Mouse (Mus musculus) limb, embryonic 10.5 days (tissue): ENCODE results near the gene Rpp14. TPM values are rescaled to one million over a fixed set of nuclear protein-coding genes. Genes with fewer than 3 reads are reported as not detected.
A peak's percentile ranks its signal among the peaks of the same experiment; 100 is the strongest.

Source experiments
- DNase-seq: peaks from one replicate; pipeline ENCODE4 v3.0.0-alpha.2; 2017; ENCODE audit warnings: low spot score
- H3K27ac ChIP-seq: fragments of 300-500 bp; sonication (generic); 2 replicates; pipeline ENCODE4 v1.5.1; 2016; ENCODE audit warnings: mild to moderate bottlenecking
- H3K27me3 ChIP-seq: fragments of 300-500 bp; sonication (generic); 2 replicates; pipeline ENCODE4 v1.6.1; 2016; ENCODE audit warnings: low read depth, mild to moderate bottlenecking; ENCODE audit not compliant: poor library complexity, severe bottlenecking
- H3K36me3 ChIP-seq: fragments of 300-500 bp; sonication (generic); 2 replicates; pipeline ENCODE4 v1.6.1; 2016; ENCODE audit warnings: mild to moderate bottlenecking, moderate library complexity
- H3K4me1 ChIP-seq: fragments of 300-500 bp; sonication (generic); 2 replicates; pipeline ENCODE4 v1.6.1; 2016
- H3K4me3 ChIP-seq: fragments of 300-500 bp; sonication (generic); 2 replicates; pipeline ENCODE4 v1.5.1; 2016; ENCODE audit warnings: mild to moderate bottlenecking, moderate library complexity
- H3K9me3 ChIP-seq: fragments of 300-500 bp; sonication (generic); replicated peaks from 2 replicates; pipeline ENCODE4 v1.6.1; 2016; ENCODE audit warnings: mild to moderate bottlenecking
- WGBS: fragments of 180-500 bp; shearing (Covaris S2); methylation state at CpG from one replicate; pipeline ENCODE4 v1.1.7; 2016; 5-methylcytosine and 5-hydroxymethylcytosine counted together
- polyA plus RNA-seq: library from polyadenylated mRNA; unstranded; fragments of >200 nt; fragmentation: Nextera tagmentation; extraction: Ambion mirVana; gene quantifications from 2 replicates; pipeline ENCODE4 v1.2.1, GENCODE M21; 2016

The Rpp14 gene
- polyA plus RNA-seq: 51.3 and 53.6 TPM in 2 replicates

DNA sequence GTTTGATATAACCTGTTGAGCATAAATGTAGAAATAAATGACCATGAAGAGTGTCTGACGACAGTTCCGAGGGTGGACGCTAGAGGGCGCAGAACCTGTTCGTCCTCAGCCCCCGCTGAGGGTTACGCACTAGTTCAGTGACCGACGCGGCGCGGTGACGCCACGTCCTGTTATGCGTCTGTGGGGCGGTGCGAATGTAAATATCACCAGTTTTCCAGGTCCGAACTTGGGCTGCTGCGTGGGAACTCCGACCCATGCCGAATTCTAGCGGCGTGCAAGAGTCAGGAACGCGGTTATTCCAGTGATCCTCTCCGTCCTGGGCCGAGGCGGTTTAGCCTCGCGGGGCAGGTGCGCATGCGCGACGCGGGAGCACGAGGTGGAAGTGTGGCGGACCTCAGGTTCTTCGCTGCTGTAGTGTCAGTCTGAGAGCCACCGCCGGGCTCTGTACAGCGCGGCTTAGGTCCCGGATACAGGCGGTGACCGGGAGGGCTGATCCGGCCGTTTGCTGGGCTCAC, at the start of gene Rpp14:
TSS of gene Rpp14 (plus strand) at position 203 of the 515 bp plus-strand sequence.
- Histone ChIP-seq H3K36me3 (peaks cover 23% of the 10 kb centered on the region), H3K4me3 (peak within 1 kb of the TSS; percentile 82), H3K4me1 (peaks cover 14% of the 10 kb centered on the region), H3K27me3 (no peaks in the 10 kb centered on the region), H3K27ac (peak within 1 kb of the TSS; percentile 94), H3K9me3 (no peaks in the 10 kb centered on the region)
- under 1% methylated on average over 47 of the region's 47 CpGs for WGBS
- peak; percentile 97 for DNase-seq

DNA sequence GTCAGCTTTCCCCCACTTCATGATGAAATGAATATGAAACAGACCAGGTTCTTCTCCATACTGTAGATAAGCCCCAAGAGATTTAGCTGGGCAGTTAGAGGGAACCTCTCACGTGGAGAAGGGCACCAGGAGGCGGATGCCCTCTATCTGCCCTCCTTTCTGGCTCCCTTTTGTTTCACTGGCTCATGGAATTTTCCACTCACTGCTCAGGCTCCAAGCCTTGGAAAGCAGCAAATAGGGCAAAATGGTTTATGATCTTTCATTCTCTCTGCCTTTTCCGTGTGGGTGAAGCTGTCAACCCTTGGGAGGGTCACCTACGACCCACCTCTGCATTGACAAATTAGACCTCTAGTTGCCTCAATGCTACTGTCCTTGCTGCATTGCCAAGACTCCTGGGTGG, 49.6 kb upstream of the Rpp14 start:
- no peaks in the 10 kb centered on the region for H3K27me3 ChIP-seq
- H3K4me1 ChIP-seq: no peaks in the 10 kb centered on the region
- H3K27ac ChIP-seq: no peak overlapping the region
- no peaks in the 10 kb centered on the region for H3K9me3 ChIP-seq
- 77% methylated on average over 4 of the region's 4 CpGs for WGBS
- H3K36me3 ChIP-seq: no peaks in the 10 kb centered on the region
- no peak overlapping the region for H3K4me3 ChIP-seq
- DNase-seq: no peak

DNA sequence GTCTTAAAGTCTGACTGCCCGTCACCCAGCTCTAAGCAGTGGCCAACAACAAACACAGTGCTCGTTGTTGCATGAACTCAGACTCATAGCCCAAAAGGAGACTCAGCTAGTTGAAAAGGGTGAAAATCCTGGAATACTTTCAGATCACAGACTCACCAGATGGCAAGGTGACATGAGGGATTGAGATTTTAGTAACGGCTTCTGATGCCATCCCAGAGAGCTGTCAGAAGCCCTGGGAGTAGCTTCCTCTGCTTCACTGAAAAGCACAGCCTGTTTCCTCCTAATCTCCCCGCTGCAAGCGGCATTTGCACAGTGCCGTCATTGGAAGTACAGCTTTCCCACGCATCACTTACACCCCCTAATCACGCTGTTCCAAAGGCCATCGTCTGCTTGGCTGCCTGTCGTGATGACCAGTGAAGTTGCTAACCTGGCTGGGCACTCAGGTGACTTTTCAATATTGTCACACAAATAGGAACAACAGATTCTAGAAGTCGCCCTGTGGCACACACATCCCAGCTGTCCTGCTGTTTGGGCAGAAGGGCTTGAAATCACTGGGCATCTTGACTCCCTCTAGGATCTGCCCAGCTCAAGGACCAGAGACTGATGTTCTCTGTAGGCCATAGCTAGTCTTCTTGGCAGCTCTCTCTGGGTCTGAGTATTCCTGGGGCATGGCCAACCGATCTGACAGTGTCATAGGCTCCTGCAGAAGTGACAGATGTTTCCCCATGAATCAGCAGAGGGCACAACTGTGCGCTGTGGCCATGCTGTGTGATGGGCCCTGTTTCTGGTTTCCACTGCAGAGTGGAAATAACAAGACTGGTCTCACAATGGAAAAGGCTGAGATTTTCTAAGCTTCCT, 47.9 kb upstream of the Rpp14 start:
- H3K27ac ChIP-seq: no peak overlapping the region
- H3K4me3 ChIP-seq: no peak overlapping the region
- H3K36me3 ChIP-seq: no peaks in the 10 kb centered on the region
- no peaks in the 10 kb centered on the region for H3K27me3 ChIP-seq
- 81% methylated on average over 13 of the region's 13 CpGs for WGBS
- no peaks in the 10 kb centered on the region for H3K4me1 ChIP-seq
- H3K9me3 ChIP-seq: no peaks in the 10 kb centered on the region
- no peak for DNase-seq

DNA sequence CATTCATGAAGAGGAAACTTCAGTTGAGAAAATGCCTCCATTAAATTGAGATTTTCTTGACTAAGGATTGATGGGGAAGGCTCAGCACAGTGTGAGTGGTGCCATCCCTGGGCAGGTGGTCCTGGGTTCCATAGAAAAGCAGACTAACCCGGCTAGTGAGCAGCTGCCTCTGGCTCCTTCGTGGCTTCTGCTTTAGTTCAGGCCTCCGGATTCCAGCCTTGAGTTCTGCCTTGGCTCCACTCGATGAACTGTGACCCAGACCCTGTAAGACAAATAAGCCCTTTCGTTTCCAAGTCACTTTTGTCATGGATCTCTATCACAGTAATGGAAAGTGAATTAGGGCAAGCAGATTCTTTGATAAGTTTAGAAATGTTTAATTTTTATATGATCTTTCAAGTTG, 45.6 kb upstream of the Rpp14 start:
- no peak overlapping the region for H3K27ac ChIP-seq
- no peaks in the 10 kb centered on the region for H3K9me3 ChIP-seq
- no peak for DNase-seq
- no peaks in the 10 kb centered on the region for H3K36me3 ChIP-seq
- H3K27me3 ChIP-seq: no peaks in the 10 kb centered on the region
- H3K4me1 ChIP-seq: no peaks in the 10 kb centered on the region
- 86% methylated on average over 5 of the region's 5 CpGs for WGBS
- no peak overlapping the region for H3K4me3 ChIP-seq

DNA sequence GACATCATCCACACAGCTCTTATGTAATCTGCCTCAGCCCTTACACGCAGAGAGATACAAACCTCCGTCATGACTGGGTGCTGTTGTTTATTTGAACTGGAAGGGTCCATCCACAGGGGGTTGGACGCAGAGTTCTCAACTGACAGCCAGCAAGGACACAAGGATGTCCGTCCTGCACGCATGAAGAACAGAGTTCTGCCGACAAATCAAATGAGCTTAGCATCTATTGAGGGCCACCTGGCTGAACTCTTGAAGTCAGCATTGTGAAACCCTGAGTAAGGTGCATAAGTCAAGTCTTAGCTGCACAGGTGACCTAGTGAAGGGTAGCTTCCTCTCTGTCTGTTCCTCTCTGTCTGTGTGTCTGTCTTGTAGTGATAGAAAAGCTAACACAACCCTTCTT, 44.2 kb upstream of the Rpp14 start:
- DNase-seq: no peak
- Histone ChIP-seq H3K4me3 (no peak overlapping the region), H3K27ac (no peak overlapping the region), H3K36me3 (no peaks in the 10 kb centered on the region; the same call in 1 of the 2 replicates), H3K4me1 (no peaks in the 10 kb centered on the region), H3K9me3 (no peaks in the 10 kb centered on the region), H3K27me3 (no peaks in the 10 kb centered on the region)
- WGBS: 89% methylated on average over 6 of the region's 6 CpGs

DNA sequence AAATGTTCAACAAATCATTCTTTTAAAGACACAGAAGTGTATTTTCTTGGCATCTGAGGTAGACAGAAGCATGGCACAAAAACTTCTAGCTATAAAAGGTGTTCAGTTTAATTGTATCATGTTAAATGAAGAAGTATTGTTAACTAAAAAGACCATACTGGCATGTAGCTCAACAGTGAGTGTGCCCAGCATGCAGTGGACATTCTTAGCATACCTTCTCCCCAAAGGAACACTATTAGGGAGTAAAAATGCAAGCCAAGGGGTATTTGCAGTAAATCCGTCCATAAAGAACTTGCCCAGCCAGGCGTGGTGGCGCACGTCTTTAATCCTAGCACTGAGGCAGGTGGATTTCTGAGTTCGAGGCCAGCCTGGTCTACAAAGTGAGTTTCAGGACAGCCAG, 43.8 kb upstream of the Rpp14 start:
- Histone ChIP-seq H3K4me1 (no peaks in the 10 kb centered on the region), H3K4me3 (no peak overlapping the region), H3K36me3 (no peaks in the 10 kb centered on the region; the same call in 1 of the 2 replicates), H3K27me3 (no peaks in the 10 kb centered on the region), H3K9me3 (no peaks in the 10 kb centered on the region), H3K27ac (no peak overlapping the region)
- 86% methylated on average over 5 of the region's 5 CpGs for WGBS
- no peak for DNase-seq

DNA sequence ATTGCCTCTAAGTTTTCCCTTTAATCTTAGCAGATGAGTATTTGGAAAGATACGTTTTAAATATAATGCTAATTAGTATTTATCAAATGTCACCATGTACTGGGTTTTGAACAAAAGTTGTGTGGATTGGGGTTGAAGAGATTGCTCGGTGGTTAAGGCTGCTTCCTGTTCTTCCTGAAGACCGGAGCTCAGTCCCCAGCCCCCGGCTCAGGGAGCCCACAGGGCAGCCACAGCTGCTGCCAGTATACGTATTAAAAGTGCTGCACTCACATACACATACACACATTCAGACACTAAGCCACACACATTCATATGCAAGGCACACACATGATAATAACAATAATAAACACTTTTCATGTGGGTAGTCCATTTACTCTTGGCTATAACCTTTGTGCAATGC, 42.0 kb upstream of the Rpp14 start:
- no peak overlapping the region for H3K27ac ChIP-seq
- WGBS: 85% methylated on average over 5 of the region's 5 CpGs
- H3K9me3 ChIP-seq: no peaks in the 10 kb centered on the region
- H3K36me3 ChIP-seq: no peaks in the 10 kb centered on the region; the same call in 1 of the 2 replicates
- no peak for DNase-seq
- H3K27me3 ChIP-seq: no peaks in the 10 kb centered on the region
- H3K4me3 ChIP-seq: no peak overlapping the region
- H3K4me1 ChIP-seq: no peaks in the 10 kb centered on the region

DNA sequence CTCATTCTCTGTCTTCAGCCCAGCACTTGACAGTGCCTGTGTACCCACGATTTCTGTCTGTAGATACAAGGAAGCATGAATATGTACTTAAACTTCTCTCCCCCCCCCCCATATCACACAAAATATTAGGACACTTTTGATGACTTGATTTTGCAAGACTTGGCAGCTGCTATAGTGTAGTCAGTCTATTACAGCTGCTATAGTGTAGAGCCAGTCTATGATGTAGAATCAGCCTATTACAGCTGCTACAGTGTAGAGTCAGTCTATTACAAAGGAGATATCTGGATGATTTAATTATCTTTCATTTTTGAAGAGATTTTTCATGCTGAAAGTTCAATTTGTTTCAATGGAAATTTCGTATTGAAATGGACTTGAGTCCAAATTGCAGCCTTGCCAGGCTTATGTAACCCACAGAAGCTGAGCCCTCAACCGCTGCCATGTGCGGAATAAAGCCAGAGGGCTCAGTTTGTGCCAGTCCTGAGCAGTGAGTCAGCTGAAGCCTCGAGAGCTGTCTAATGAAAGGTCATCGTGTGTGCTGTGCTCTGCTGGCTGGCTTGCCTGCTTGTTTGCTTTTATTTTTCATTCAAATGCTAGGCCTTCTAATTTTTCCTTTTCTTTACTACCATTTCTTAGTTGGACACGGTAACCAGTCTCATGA, 41.2 kb upstream of the Rpp14 start:
- Histone ChIP-seq H3K4me1 (no peaks in the 10 kb centered on the region), H3K36me3 (no peaks in the 10 kb centered on the region; the same call in 1 of the 2 replicates), H3K27me3 (no peaks in the 10 kb centered on the region), H3K9me3 (no peaks in the 10 kb centered on the region), H3K4me3 (no peak overlapping the region), H3K27ac (no peak overlapping the region)
- no peak for DNase-seq
- 86% methylated on average over 7 of the region's 7 CpGs for WGBS

DNA sequence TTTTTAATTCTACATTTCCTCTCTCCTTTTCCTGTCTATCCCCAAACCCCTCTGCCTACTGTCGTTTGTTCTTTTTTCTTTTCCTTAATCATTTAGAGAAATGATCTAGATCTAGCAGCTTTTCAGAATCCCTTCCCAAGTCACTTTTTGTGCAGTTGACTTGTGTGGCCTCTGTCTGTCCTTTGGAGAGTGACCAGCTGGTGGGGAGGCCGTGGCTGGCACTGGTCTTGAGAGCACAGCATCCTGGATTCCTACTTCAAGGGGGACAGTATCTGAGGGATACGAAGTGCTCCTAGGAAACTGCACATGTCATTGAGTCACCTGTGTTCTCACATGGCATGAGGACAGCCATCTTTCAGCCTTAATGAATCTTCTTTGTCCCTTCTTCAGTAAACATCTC, 40.0 kb upstream of the Rpp14 start:
- Histone ChIP-seq H3K27ac (no peak overlapping the region), H3K9me3 (no peaks in the 10 kb centered on the region), H3K27me3 (no peaks in the 10 kb centered on the region), H3K4me1 (no peaks in the 10 kb centered on the region), H3K36me3 (no peaks in the 10 kb centered on the region; the same call in 1 of the 2 replicates), H3K4me3 (no peak overlapping the region)
- 84% methylated on average over 3 of the region's 3 CpGs for WGBS
- no peak for DNase-seq

DNA sequence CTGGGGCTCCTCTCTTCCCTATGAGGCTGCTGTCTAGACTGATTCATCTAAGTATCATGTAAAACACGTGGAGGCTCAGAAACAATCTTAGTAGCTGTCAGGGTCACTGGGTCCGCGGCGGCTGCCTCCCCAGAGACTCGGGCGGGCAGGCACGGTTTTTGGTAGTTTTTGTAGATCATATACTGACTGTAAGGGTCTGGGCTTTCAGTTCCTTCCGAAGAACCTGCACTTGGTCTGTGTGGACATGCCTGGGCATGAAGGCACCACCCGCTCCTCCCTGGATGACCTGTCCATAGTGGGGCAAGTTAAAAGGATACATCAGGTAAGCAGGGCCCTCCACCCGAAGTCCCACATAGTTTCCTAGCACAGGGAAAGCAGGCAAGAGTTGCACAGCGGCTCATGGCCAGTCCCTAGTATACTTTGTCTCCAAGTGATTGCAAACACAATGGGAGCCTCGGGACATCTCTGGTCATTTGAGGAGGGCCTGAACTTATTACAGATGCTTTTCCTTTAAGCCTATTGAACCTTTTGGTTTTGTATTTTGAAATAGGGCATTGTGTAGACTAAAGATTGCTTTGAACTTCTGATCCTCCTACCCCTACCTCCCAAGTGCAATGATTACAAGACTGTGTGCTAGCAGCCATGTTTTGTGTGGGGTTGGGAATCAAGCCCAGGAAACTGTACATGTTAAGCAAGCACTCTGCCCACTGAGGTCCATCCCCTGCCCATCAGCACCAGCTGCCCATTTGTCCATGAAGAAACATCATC, 39.1 kb upstream of the Rpp14 start:
- no peak for DNase-seq

DNA sequence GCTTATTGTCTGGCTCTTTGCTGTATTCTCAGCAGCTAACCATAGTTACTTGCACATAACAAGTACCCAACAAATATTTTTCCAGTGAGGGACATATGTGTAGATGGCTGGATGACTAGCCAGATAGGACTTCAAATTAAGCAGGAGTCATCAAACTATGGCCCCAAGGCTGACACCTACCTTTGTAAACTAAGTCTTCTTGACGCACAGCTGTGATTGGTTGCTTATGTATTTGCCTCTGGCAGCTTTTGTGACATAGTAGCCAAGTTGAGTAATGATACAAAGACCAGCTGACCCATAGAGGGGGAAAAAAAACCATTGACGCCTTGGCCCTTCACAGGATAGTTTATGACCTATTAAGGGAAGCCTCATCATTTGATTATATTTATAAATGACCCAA, 38.0 kb upstream of the Rpp14 start:
- Histone ChIP-seq H3K27me3 (no peaks in the 10 kb centered on the region), H3K4me3 (no peak overlapping the region), H3K27ac (no peak overlapping the region), H3K4me1 (no peaks in the 10 kb centered on the region), H3K36me3 (peaks cover 7% of the 10 kb centered on the region), H3K9me3 (no peaks in the 10 kb centered on the region)
- 90% methylated on average over 2 of the region's 2 CpGs for WGBS
- no peak for DNase-seq

More for the DNA sequence above, 39.1 kb upstream of the Rpp14 start:
- H3K9me3 ChIP-seq: no peaks in the 10 kb centered on the region
- H3K27me3 ChIP-seq: no peaks in the 10 kb centered on the region
- no peak overlapping the region for H3K4me3 ChIP-seq
- 89% methylated on average over 12 of the region's 12 CpGs for WGBS
- no peaks in the 10 kb centered on the region for H3K4me1 ChIP-seq
- peaks cover 4% of the 10 kb centered on the region for H3K36me3 ChIP-seq
- no peak overlapping the region for H3K27ac ChIP-seq

DNA sequence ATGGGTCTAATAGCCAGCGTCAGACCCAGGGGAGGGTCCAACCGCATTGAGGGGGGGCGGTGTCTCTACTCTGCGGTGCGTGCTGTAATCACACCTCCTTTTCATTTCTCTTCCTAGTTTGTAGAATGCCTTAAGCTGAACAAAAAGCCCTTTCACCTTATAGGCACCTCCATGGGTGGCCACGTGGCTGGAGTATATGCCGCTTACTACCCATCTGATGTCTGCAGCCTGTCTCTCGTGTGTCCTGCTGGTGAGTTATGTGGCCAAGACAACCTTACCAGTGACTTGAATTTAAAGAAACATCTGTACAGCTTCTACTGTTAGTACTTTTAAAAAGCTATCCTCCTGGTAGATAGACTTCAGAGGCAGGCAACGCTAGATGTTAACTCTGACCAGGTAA, 37.6 kb upstream of the Rpp14 start:
- Histone ChIP-seq H3K4me1 (no peaks in the 10 kb centered on the region), H3K27ac (no peak overlapping the region), H3K27me3 (no peaks in the 10 kb centered on the region), H3K36me3 (peaks cover 9% of the 10 kb centered on the region), H3K9me3 (no peaks in the 10 kb centered on the region), H3K4me3 (no peak overlapping the region)
- WGBS: 91% methylated on average over 9 of the region's 9 CpGs
- DNase-seq: no peak
